Mouse (Mus musculus) liver, postnatal 0 days (tissue): ENCODE data around the gene Naa40.

Experiments
- CTCF ChIP-seq: sonication (generic); IDR thresholded peaks from 2 replicates; pipeline ENCODE4 v1.5.1; 2016; ENCODE audit warnings: antibody characterized with exemption, low read depth
- EP300 ChIP-seq: IDR thresholded peaks from 2 replicates; pipeline ENCODE4 v1.6.1; 2016; ENCODE audit warnings: antibody characterized with exemption, low read depth, mild to moderate bottlenecking

DNA sequence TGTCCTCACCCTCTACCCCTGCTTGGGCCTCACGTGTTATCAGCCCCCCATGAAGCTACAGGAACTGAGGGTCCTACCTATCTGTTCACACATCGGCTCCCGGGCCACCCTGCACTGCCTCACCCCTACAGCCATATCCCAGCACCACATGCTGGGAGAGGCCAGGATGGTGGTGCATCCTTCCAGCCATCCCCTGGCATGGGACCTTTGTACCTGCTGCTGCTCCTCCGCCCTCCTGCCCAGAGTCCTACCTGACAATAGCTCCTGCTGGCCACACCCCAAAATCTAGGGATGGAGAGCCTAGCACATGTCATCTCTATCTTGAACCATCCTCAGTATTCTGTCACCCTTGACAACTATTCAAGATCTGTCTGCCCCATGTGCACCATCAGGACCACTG lies 52.0 kb downstream of the Naa40 start:
- no peak for TF ChIP-seq CTCF
- TF ChIP-seq EP300: no peak
